Mouse (Mus musculus): ENCODE measurements around the gene Gm4450. TPM values are rescaled to one million over a fixed set of nuclear protein-coding genes. Genes with fewer than 3 reads are reported as not detected.
"Not testable (repeated sequence)": the region's sequence is repeated elsewhere in the genome, so short reads cannot be mapped to it uniquely, and the experiment has no call there.

Gene Gm4450
- polyA plus RNA-seq (2014; fragmentation: Nextera tagmentation; extraction: Ambion mirVana) = not detected in 2 replicates

GRCm38 (mm10) chr3:98457026-98457425 lies at the start of gene Gm4450:
Gm4450 (minus strand) TSS chr3:98457126.
- not testable (repeated sequence) for H3K9ac ChIP-seq (ENCODE audit: low read length); H3K4me2 ChIP-seq (ENCODE audit: low read depth); H3K36me3 ChIP-seq (ENCODE audit: control insufficient read depth, insufficient read depth, low read length); ATAC-seq (ENCODE audit: insufficient read depth, low FRiP score, low TSS enrichment); H3K27me3 ChIP-seq (ENCODE audit: control insufficient read depth, insufficient read depth, low read length); H3K4me1 ChIP-seq (ENCODE audit: control insufficient read depth, insufficient read depth, low read length); H3K4me3 ChIP-seq (ENCODE audit: low read depth, low read length); DNase-seq (ENCODE audit: low spot score); H3K9me3 ChIP-seq (ENCODE audit: control insufficient read depth, low read length); H3K27ac ChIP-seq (ENCODE audit: low read depth, low read length)
- WGBS = no CpG with 5 or more reads among the region's 1 CpGs

- H3K4me3 ChIP-seq (ENCODE audit: low read depth, low read length); ATAC-seq (ENCODE audit: insufficient read depth, low FRiP score, low TSS enrichment); H3K27me3 ChIP-seq (ENCODE audit: control insufficient read depth, insufficient read depth, low read length); H3K9ac ChIP-seq (ENCODE audit: low read length); H3K9me3 ChIP-seq (ENCODE audit: control insufficient read depth, low read length); H3K27ac ChIP-seq (ENCODE audit: low read depth, low read length); DNase-seq (ENCODE audit: low spot score); H3K4me2 ChIP-seq (ENCODE audit: low read depth); H3K4me1 ChIP-seq (ENCODE audit: control insufficient read depth, insufficient read depth, low read length); H3K36me3 ChIP-seq (ENCODE audit: control insufficient read depth, insufficient read depth, low read length): not testable (repeated sequence)
Measured at GRCm38 (mm10) chr3:98497401-98497800, 40.5 kb upstream of the Gm4450 start.

- not testable (repeated sequence) for H3K36me3 ChIP-seq (ENCODE audit: control insufficient read depth, insufficient read depth, low read length); H3K4me2 ChIP-seq (ENCODE audit: low read depth); H3K27me3 ChIP-seq (ENCODE audit: control insufficient read depth, insufficient read depth, low read length); DNase-seq (ENCODE audit: low spot score); H3K27ac ChIP-seq (ENCODE audit: low read depth, low read length); H3K9ac ChIP-seq (ENCODE audit: low read length); H3K9me3 ChIP-seq (ENCODE audit: control insufficient read depth, low read length); H3K4me3 ChIP-seq (ENCODE audit: low read depth, low read length); H3K4me1 ChIP-seq (ENCODE audit: control insufficient read depth, insufficient read depth, low read length)
- WGBS = no CpG with 5 or more reads among the region's 2 CpGs
- peak; percentile 31; the same call in 1 of the 2 replicates for ATAC-seq (ENCODE audit: insufficient read depth, low FRiP score, low TSS enrichment)
Measured at GRCm38 (mm10) chr3:98496762-98497161, 39.8 kb upstream of the Gm4450 start.

- ATAC-seq (ENCODE audit: insufficient read depth, low FRiP score, low TSS enrichment); H3K27ac ChIP-seq (ENCODE audit: low read depth, low read length); DNase-seq (ENCODE audit: low spot score); H3K9me3 ChIP-seq (ENCODE audit: control insufficient read depth, low read length); H3K4me1 ChIP-seq (ENCODE audit: control insufficient read depth, insufficient read depth, low read length); H3K4me2 ChIP-seq (ENCODE audit: low read depth); H3K27me3 ChIP-seq (ENCODE audit: control insufficient read depth, insufficient read depth, low read length); H3K36me3 ChIP-seq (ENCODE audit: control insufficient read depth, insufficient read depth, low read length); H3K4me3 ChIP-seq (ENCODE audit: low read depth, low read length); H3K9ac ChIP-seq (ENCODE audit: low read length): not testable (repeated sequence)
Measured at GRCm38 (mm10) chr3:98495055-98495454, 38.1 kb upstream of the Gm4450 start.

- not testable (repeated sequence) for H3K36me3 ChIP-seq (ENCODE audit: control insufficient read depth, insufficient read depth, low read length); H3K9ac ChIP-seq (ENCODE audit: low read length); H3K4me1 ChIP-seq (ENCODE audit: control insufficient read depth, insufficient read depth, low read length); DNase-seq (ENCODE audit: low spot score); H3K27ac ChIP-seq (ENCODE audit: low read depth, low read length); H3K4me3 ChIP-seq (ENCODE audit: low read depth, low read length); H3K4me2 ChIP-seq (ENCODE audit: low read depth); H3K9me3 ChIP-seq (ENCODE audit: control insufficient read depth, low read length); H3K27me3 ChIP-seq (ENCODE audit: control insufficient read depth, insufficient read depth, low read length); ATAC-seq (ENCODE audit: insufficient read depth, low FRiP score, low TSS enrichment)
Measured at GRCm38 (mm10) chr3:98494184-98494583, 37.3 kb upstream of the Gm4450 start.

GRCm38 (mm10) chr3:98471499-98471898 lies 14.6 kb upstream of the Gm4450 start:
- DNase-seq (ENCODE audit: low spot score); H3K9me3 ChIP-seq (ENCODE audit: control insufficient read depth, low read length); H3K36me3 ChIP-seq (ENCODE audit: control insufficient read depth, insufficient read depth, low read length); ATAC-seq (ENCODE audit: insufficient read depth, low FRiP score, low TSS enrichment); H3K27me3 ChIP-seq (ENCODE audit: control insufficient read depth, insufficient read depth, low read length); H3K9ac ChIP-seq (ENCODE audit: low read length); H3K27ac ChIP-seq (ENCODE audit: low read depth, low read length); H3K4me1 ChIP-seq (ENCODE audit: control insufficient read depth, insufficient read depth, low read length); H3K4me3 ChIP-seq (ENCODE audit: low read depth, low read length); H3K4me2 ChIP-seq (ENCODE audit: low read depth): not testable (repeated sequence)

- not testable (repeated sequence) for H3K4me2 ChIP-seq (ENCODE audit: low read depth); H3K9ac ChIP-seq (ENCODE audit: low read length); H3K36me3 ChIP-seq (ENCODE audit: control insufficient read depth, insufficient read depth, low read length); H3K9me3 ChIP-seq (ENCODE audit: control insufficient read depth, low read length); ATAC-seq (ENCODE audit: insufficient read depth, low FRiP score, low TSS enrichment); H3K4me1 ChIP-seq (ENCODE audit: control insufficient read depth, insufficient read depth, low read length); H3K27me3 ChIP-seq (ENCODE audit: control insufficient read depth, insufficient read depth, low read length); H3K4me3 ChIP-seq (ENCODE audit: low read depth, low read length); DNase-seq (ENCODE audit: low spot score); H3K27ac ChIP-seq (ENCODE audit: low read depth, low read length)
- WGBS = no CpG with 5 or more reads among the region's 1 CpGs
Measured at GRCm38 (mm10) chr3:98471057-98471456, 14.1 kb upstream of the Gm4450 start.

GRCm38 (mm10) chr3:98469323-98469722 lies 12.4 kb upstream of the Gm4450 start:
- not testable (repeated sequence) for H3K4me1 ChIP-seq (ENCODE audit: control insufficient read depth, insufficient read depth, low read length); H3K4me2 ChIP-seq (ENCODE audit: low read depth); H3K36me3 ChIP-seq (ENCODE audit: control insufficient read depth, insufficient read depth, low read length); H3K4me3 ChIP-seq (ENCODE audit: low read depth, low read length); ATAC-seq (ENCODE audit: insufficient read depth, low FRiP score, low TSS enrichment); DNase-seq (ENCODE audit: low spot score); H3K27me3 ChIP-seq (ENCODE audit: control insufficient read depth, insufficient read depth, low read length); H3K9me3 ChIP-seq (ENCODE audit: control insufficient read depth, low read length); H3K9ac ChIP-seq (ENCODE audit: low read length); H3K27ac ChIP-seq (ENCODE audit: low read depth, low read length)
- 100% methylated on average over 1 of the region's 2 CpGs for WGBS

- ATAC-seq (ENCODE audit: insufficient read depth, low FRiP score, low TSS enrichment); H3K36me3 ChIP-seq (ENCODE audit: control insufficient read depth, insufficient read depth, low read length); H3K9me3 ChIP-seq (ENCODE audit: control insufficient read depth, low read length); H3K9ac ChIP-seq (ENCODE audit: low read length); H3K4me3 ChIP-seq (ENCODE audit: low read depth, low read length); H3K27ac ChIP-seq (ENCODE audit: low read depth, low read length); H3K4me1 ChIP-seq (ENCODE audit: control insufficient read depth, insufficient read depth, low read length); DNase-seq (ENCODE audit: low spot score); H3K4me2 ChIP-seq (ENCODE audit: low read depth); H3K27me3 ChIP-seq (ENCODE audit: control insufficient read depth, insufficient read depth, low read length): not testable (repeated sequence)
- 80% methylated on average over 5 of the region's 5 CpGs for WGBS
Measured at GRCm38 (mm10) chr3:98453786-98454185, 3.1 kb downstream of the Gm4450 start.

Data from neural tube, embryonic 11.5 days (tissue).